In genomic region chr7:40680567-40680966, GRCm38 (mm10) we compare ENCODE assay signal across 18 mouse cellular contexts.
DNase-seq lines count a peak whose midpoint lies in the region; ATAC-seq and TF ChIP-seq lines count a peak whose summit lies in the region.
"Had no signal": no experiment of that assay in that cellular context is flagged by ENCODE, and none has a peak within 500 bp of the region (broad histone marks: within the 10 kb centered on the region; RNA-seq: fewer than 3 reads in every experiment).

No protein-coding gene starts in this region.

- no peaks in the 10 kb centered on the region for H3K36me3 ChIP-seq in forebrain, embryonic 14.5 days (ENCODE audit: control insufficient read depth, insufficient read depth, low read length)
- H3K36me3 ChIP-seq in forebrain, postnatal 0 days (ENCODE audit: insufficient read depth) = no peaks in the 10 kb centered on the region
- no peaks in the 10 kb centered on the region for H3K36me3 ChIP-seq in hindbrain, postnatal 0 days (ENCODE audit: insufficient read depth, low read length)
- no peaks in the 10 kb centered on the region for H3K36me3 ChIP-seq in neural tube, embryonic 14.5 days (ENCODE audit: control insufficient read depth, insufficient read depth, low read length)

- no peak for TF ChIP-seq CTCF in forebrain, postnatal 0 days (IDR thresholded peaks at IDR 0.05; ENCODE audit: low read depth)
- TF ChIP-seq CTCF in layer of hippocampus, adult 2 months (conservative IDR thresholded peaks at IDR 0.05) = no peak
- no peak for TF ChIP-seq CTCF in hindbrain, postnatal 0 days (IDR thresholded peaks at IDR 0.05; ENCODE audit: low read depth)

- no peak overlapping the region for H3K4me3 ChIP-seq in forebrain, embryonic 14.5 days (ENCODE audit: low read depth, low read length)
- H3K4me3 ChIP-seq in forebrain, postnatal 0 days (ENCODE audit: low read depth, low read length) = no peak overlapping the region
- peak overlapping the region; percentile 17; the same call in 1 of the 2 replicates for H3K4me3 ChIP-seq in layer of hippocampus, adult 2 months
- no peak overlapping the region for H3K4me3 ChIP-seq in hindbrain, postnatal 0 days (ENCODE audit: low read length)
- H3K4me3 ChIP-seq in neural tube, embryonic 14.5 days (ENCODE audit: low read depth, low read length) = no peak overlapping the region
- H3K4me3 ChIP-seq: erythroblast, embryonic 14.5 days; gastrocnemius, adult 2 months; heart, adult 2 months had no signal

- H3K27me3 ChIP-seq in forebrain, embryonic 14.5 days (replicated peaks; ENCODE audit: control insufficient read depth, insufficient read depth, low read length) = no peaks in the 10 kb centered on the region
- no peaks in the 10 kb centered on the region for H3K27me3 ChIP-seq in forebrain, postnatal 0 days (ENCODE audit: insufficient read depth, low read length)
- no peaks in the 10 kb centered on the region for H3K27me3 ChIP-seq in hindbrain, postnatal 0 days (ENCODE audit: insufficient read depth, low read length)
- H3K27me3 ChIP-seq in neural tube, embryonic 14.5 days (ENCODE audit: control insufficient read depth, insufficient read depth, low read length) = no peaks in the 10 kb centered on the region
- H3K27me3 ChIP-seq: CH12.LX had no signal

- WGBS in forebrain, embryonic 14.5 days = 40% methylated on average over 12 of the region's 12 CpGs
- WGBS in forebrain, postnatal 0 days = 30% methylated on average over 12 of the region's 12 CpGs
- 27% methylated on average over 12 of the region's 12 CpGs for WGBS in hindbrain, postnatal 0 days
- 44% methylated on average over 12 of the region's 12 CpGs for WGBS in neural tube, embryonic 14.5 days

- H3K9me3 ChIP-seq in forebrain, embryonic 14.5 days (replicated peaks; ENCODE audit: control insufficient read depth, low read length) = no peaks in the 10 kb centered on the region
- H3K9me3 ChIP-seq in forebrain, postnatal 0 days (ENCODE audit: low read length) = no peaks in the 10 kb centered on the region
- H3K9me3 ChIP-seq in hindbrain, postnatal 0 days (ENCODE audit: low read length) = no peaks in the 10 kb centered on the region
- H3K9me3 ChIP-seq in neural tube, embryonic 14.5 days (ENCODE audit: control insufficient read depth, low read length) = no peaks in the 10 kb centered on the region

- H3K9ac ChIP-seq in forebrain, embryonic 14.5 days (ENCODE audit: low read length) = no peak overlapping the region
- no peak overlapping the region for H3K9ac ChIP-seq in forebrain, postnatal 0 days
- H3K9ac ChIP-seq in hindbrain, postnatal 0 days (replicated peaks; ENCODE audit: low read length) = no peak overlapping the region
- H3K9ac ChIP-seq in neural tube, embryonic 14.5 days (replicated peaks; ENCODE audit: low read depth, low read length) = no peak overlapping the region

- DNase-seq in forebrain, embryonic 14.5 days (ENCODE audit: low spot score) = peak; percentile 15
- no peak for DNase-seq in forebrain, postnatal 0 days
- no peak for DNase-seq in layer of hippocampus, adult 2 months (ENCODE audit: low spot score in 2 of 2)
- no peak for DNase-seq in layer of hippocampus, adult 18-20 months (ENCODE audit: low spot score in 2 of 2)
- DNase-seq in hindbrain, postnatal 0 days (ENCODE audit: low spot score) = no peak
- DNase-seq in gastrocnemius, postnatal 25 days = no peak
- DNase-seq: adrenal gland, postnatal 10 days; cerebellum, adult 18-20 months; cerebellum, postnatal 36 days; gastrocnemius, adult 2 months; heart, adult 2 months; layer of hippocampus, postnatal 36 days; lung, adult 2 months; lung, postnatal 36 days; right cerebral cortex, postnatal 25 days had no signal

- ATAC-seq in forebrain, embryonic 14.5 days = peak; percentile 53; the same call in 1 of the 2 replicates
- no peak for ATAC-seq in forebrain, postnatal 0 days
- peak; percentile 24; the same call in 1 of the 2 replicates for ATAC-seq in hindbrain, postnatal 0 days
- peak; percentile 57 for ATAC-seq in neural tube, embryonic 14.5 days (ENCODE audit: low read depth)

- no peak overlapping the region for H3K27ac ChIP-seq in forebrain, embryonic 14.5 days (ENCODE audit: low read depth, low read length)
- no peak overlapping the region for H3K27ac ChIP-seq in forebrain, postnatal 0 days (ENCODE audit: low read depth, low read length)
- no peak overlapping the region for H3K27ac ChIP-seq in layer of hippocampus, adult 2 months
- H3K27ac ChIP-seq in hindbrain, postnatal 0 days = no peak overlapping the region
- H3K27ac ChIP-seq in neural tube, embryonic 14.5 days (ENCODE audit: low read depth, low read length) = no peak overlapping the region
- H3K27ac ChIP-seq: gastrocnemius, adult 2 months; heart, adult 2 months had no signal

- 0 out of 2 replicates have a peak, but pooled peaks cover 4% of the 10 kb centered on the region for H3K4me1 ChIP-seq in forebrain, embryonic 14.5 days (ENCODE audit: control insufficient read depth, insufficient read depth, low read length)
- no peaks in the 10 kb centered on the region for H3K4me1 ChIP-seq in forebrain, postnatal 0 days (ENCODE audit: insufficient read depth)
- H3K4me1 ChIP-seq in hindbrain, postnatal 0 days (ENCODE audit: insufficient read depth, low read length) = peaks cover 7% of the 10 kb centered on the region; the same call in 1 of the 2 replicates
- no peaks in the 10 kb centered on the region for H3K4me1 ChIP-seq in neural tube, embryonic 14.5 days (ENCODE audit: control insufficient read depth, insufficient read depth, low read length)

- H3K4me2 ChIP-seq in forebrain, embryonic 14.5 days (ENCODE audit: low read length) = 0 out of 2 replicates have a peak overlapping the region, but pooled peaks have one; percentile 1
- H3K4me2 ChIP-seq in forebrain, postnatal 0 days (ENCODE audit: low read depth) = no peak overlapping the region
- peak overlapping the region; percentile 37 for H3K4me2 ChIP-seq in hindbrain, postnatal 0 days (ENCODE audit: low read depth, low read length)
- peak overlapping the region; percentile 12; the same call in 1 of the 2 replicates for H3K4me2 ChIP-seq in neural tube, embryonic 14.5 days (ENCODE audit: low read depth, low read length)
